Mouse (Mus musculus): ENCODE data around the gene Lamp3. TPM values are rescaled to one million over a fixed set of nuclear protein-coding genes. Genes with fewer than 3 reads are reported as not detected.
"Not testable (repeated sequence)": the region's sequence is repeated elsewhere in the genome, so short reads cannot be mapped to it uniquely, and the experiment has no call there.

The Lamp3 gene
- not detected for total RNA-seq (2022)

GRCm38 (mm10) chr16:19706216-19706615, at the start of gene Lamp3:
TSS of gene Lamp3 (minus strand) at chr16:19706375.
- no peak for DNase-seq (ENCODE audit: low spot score in 2 of 2)

GRCm38 (mm10) chr16:19732896-19733295, 26.7 kb upstream of the Lamp3 start:
- no peak for DNase-seq (ENCODE audit: low spot score in 2 of 2)

- not testable (repeated sequence) for DNase-seq (ENCODE audit: low spot score in 2 of 2)
These were observed 18.0 kb upstream of the Lamp3 start for GRCm38 (mm10) chr16:19724139-19724538.

- DNase-seq (ENCODE audit: low spot score in 2 of 2) = no peak
These were observed 14.8 kb upstream of the Lamp3 start for GRCm38 (mm10) chr16:19720959-19721358.

GRCm38 (mm10) chr16:19707381-19707780, 1.2 kb upstream of the Lamp3 start:
- no peak for DNase-seq (ENCODE audit: low spot score in 2 of 2)

- DNase-seq (ENCODE audit: low spot score in 2 of 2) = no peak
These were observed 7.0 kb downstream of the Lamp3 start for GRCm38 (mm10) chr16:19699207-19699606.

GRCm38 (mm10) chr16:19670768-19671357, 35.3 kb downstream of the Lamp3 start:
- DNase-seq (ENCODE audit: low spot score in 2 of 2) = no peak

- no peak for DNase-seq (ENCODE audit: low spot score in 2 of 2)
These were observed 39.9 kb downstream of the Lamp3 start for GRCm38 (mm10) chr16:19666312-19666711.

GRCm38 (mm10) chr16:19629816-19630215, 76.4 kb downstream of the Lamp3 start, which contains the start of gene Olfr171:
TSS of gene Olfr171 (minus strand) at chr16:19629916.
- DNase-seq (ENCODE audit: low spot score in 2 of 2) = no peak

GRCm38 (mm10) chr16:19611782-19612181, 94.4 kb downstream of the Lamp3 start, which contains the start of gene Olfr170:
TSS of gene Olfr170 (minus strand) at chr16:19611882.
- not testable (repeated sequence) for DNase-seq (ENCODE audit: low spot score in 2 of 2)

Other genes with a start within 250 kb of the Lamp3 start
- gene Olfr166, start 222.7 kb downstream of the Lamp3 start, total RNA-seq (2022) = not detected
- gene Olfr167, start 184.1 kb downstream of the Lamp3 start, total RNA-seq (2022) = not detected
- not detected for gene Olfr168, start 170.8 kb downstream of the Lamp3 start, total RNA-seq (2022)
- gene Olfr169, start 134.6 kb downstream of the Lamp3 start, total RNA-seq (2022) = not detected
- gene Olfr170, start 94.5 kb downstream of the Lamp3 start, total RNA-seq (2022) = not detected
- not detected for gene Olfr171, start 76.5 kb downstream of the Lamp3 start, total RNA-seq (2022)
- under 1 TPM in 1 of 4 experiments, not detected in 3; 0.10 TPM for gene B3gnt5, start 53.8 kb upstream of the Lamp3 start, total RNA-seq (2022)